Mouse (Mus musculus) frontal cortex, postnatal 25 days (tissue): ENCODE measurements around the gene Polr1e.
A peak's percentile ranks its signal among the peaks of the same experiment; 100 is the strongest.
"Not testable (repeated sequence)": the region's sequence is repeated elsewhere in the genome, so short reads cannot be mapped to it uniquely, and the experiment has no call there.

Experiments used
- DNase-seq, 2 experiments: peaks; one replicate each; pipeline ENCODE4 v3.0.0; 2022; ENCODE audit warnings: low spot score in 2 of 2

The Polr1e gene

DNA sequence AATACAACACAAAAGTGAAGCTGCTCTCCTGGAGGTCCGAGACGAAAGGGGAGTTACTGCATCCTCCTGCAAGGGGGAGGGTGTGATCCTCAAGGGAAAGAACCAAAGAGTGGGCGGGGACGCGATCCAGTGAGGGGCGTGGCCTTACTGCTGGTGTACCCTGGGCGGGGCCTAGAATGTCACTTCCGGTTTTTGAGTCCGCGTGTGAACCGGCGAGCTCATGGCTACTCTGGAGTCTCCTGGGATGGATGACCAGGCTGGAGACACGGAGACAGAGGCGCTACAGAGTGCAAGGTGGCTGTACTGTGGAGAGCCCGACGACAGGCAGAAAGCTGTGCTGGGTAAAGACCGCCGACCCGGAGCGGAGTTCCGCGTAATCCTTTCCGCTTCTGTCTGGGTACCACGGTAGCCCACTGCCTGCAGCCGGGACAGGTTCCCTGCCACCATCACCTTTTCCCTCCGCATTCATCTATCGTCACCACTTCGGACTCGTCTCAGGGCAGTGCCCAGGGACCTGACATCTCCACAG, at the start of gene Polr1e:
Gene Polr1e, plus strand, starts transcription at position 132 of the 529 bp plus-strand sequence.
- peak; percentile 58 to 72 for DNase-seq

DNA sequence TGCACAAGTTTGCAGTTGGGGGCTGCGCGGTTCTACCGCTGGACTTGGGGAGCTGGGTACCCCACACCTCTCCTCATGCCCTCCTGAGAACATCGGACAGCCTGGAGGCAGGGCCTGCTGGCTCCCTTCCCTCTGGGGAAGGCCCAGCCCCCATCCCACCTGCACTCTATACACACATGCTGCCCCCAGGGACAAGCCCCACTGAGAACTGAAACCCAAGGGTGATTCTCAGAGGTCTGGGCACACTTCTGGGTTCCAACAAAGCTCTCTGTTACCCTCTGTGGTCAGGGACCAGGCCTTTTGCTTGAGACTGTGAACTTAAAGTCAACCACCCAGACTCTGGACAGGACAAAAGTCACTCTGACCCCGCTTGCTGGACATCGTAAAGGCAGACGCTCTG, 48.3 kb upstream of the Polr1e start:
- DNase-seq: no peak

DNA sequence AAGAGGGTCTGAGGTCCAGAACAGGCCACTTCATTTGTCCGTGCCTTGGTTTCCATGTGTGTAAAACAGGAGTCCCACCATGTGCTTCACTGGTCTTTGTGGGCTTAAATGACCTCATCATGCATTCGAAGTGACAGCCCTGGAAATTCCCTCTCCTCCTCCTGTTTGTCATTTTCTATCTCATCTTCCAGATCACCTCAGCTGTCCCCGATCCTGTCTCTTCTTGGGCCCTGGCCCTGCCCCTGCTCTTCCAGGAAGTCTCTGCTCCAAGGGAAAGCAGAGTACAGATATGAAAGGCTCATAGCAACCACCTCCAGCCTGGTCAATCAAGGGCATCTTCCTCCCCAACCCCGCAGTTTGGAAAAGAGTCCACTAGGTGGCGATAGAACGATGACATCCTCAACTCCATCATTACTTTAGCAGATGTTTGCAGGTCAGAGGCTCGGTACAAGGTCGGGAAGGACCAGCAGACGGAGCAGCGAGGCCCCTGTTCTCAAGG, 47.7 kb upstream of the Polr1e start:
- DNase-seq: no peak

DNA sequence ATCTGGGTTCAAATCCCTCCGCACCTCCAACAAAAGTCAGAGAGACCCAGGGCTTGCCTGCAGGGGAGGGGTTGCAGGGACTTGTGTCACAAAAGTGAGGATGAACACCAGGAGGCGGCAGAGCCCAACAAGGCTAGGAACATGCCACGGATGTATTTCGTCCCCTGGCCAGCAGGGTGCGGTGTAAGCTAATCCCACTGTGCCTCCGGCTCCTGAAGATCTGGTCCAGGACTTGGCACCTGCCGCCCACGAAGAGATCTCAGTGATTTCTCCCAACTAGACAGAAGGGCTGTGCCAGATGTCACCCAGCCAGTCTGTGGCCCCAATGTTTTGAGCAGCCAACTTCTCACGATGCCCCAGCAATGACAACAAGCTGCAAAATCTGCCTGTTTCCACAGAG, 44.9 kb upstream of the Polr1e start:
- peak; percentile 86 to 90 for DNase-seq

DNA sequence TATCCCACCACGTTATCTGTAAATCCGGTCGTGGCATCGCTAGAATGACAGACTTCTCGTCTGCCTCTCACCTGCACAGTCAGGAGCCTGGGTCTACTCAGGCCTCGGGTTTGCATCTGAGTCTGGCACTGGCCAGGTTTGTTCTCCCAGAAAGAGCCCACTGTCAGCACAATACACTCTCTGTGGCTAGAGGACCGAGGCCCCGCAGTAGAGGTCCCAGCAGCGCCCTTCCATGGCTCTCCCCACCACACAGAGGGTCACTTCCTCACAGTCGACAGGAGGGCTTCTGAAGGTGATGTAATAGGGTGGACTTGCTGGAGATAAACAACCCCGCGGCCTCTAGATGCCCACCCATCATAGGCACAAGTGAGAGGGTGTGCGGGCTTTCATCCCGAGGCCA, 44.5 kb upstream of the Polr1e start:
- DNase-seq: no peak

DNA sequence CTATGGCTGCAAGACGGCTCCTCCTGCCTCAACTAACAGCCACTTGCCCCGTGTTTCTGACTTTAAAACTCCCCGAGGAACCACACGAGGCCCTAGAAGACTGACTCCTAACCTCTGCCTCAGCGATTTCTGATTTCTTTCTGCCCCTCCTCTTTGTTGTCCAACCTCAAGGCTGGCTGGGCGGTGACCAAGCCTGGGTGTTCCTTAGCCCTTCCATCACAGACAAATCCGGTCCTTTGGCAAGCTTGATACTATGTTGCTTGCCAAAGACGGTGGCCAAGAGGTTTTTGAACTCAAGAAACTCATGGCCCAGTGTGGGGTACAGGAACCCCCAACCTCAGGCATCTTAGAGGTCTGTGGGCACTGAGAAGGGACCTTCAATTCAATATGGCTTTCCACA, 44.1 kb upstream of the Polr1e start:
- DNase-seq: no peak

DNA sequence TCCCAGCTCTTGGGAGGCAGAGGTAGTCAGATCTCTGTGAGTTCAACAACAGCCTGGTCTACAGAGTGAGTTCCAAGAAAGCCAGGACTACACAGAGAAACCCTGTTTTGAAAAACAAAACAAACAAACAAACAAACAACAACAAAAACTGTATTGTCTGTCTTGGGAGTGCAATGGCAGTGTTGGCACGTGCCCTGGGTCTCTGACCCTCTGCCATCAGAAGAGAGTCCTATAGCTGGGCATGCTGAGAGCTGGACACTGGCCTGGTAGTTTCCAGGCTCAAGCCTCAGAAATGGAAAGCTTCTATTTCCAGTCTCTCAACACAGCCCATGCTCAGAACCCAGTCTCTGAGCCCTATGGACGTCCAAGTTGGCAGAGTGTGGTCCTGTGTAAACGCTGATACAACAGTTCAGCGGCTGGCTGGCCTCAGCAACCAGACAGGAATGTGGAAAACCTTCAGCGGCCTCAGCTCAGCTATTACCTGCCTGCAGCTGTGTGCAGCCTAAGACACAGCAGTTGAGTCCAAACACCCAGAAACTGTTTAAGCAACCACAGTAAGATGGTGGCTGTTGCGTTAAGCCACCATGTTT, 42.3 kb upstream of the Polr1e start:
- DNase-seq: no peak

DNA sequence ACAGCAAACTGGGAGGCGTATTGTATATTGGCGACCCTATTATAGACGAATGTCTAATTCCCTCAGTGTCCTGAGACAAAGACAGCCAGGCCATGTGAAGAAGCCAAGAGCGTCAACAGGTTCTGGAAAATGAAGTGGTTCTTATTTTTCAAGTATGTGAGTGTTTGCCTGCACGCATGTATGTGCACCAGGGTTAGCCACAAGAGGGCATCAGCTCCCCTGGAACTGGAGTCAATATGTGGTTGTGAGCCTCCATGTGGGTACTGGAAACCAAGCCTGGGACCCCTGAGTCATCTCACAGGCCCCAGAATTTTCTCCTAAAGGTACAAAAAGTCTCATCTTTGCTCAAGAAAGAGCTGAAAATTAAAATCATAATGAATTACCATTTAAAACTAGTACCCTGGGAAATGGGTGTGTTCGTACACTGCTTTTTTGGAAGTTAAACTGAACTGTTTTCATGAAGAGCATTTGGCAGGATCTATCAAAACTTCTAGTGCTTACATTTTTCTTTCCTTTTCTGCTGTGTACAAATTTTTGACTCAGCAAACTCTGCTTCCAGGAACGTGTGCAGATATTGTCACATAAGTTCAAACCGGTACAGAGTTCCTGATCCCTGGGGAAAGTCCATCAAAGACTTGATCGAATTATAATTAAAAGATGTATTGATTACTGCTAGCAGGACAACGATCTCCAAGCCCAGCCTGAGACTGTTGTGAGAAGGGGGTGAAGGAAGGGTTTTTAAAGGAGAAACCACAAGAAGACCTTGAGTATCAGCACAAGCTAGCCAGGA, 41.3 kb upstream of the Polr1e start:
- no peak for DNase-seq

DNA sequence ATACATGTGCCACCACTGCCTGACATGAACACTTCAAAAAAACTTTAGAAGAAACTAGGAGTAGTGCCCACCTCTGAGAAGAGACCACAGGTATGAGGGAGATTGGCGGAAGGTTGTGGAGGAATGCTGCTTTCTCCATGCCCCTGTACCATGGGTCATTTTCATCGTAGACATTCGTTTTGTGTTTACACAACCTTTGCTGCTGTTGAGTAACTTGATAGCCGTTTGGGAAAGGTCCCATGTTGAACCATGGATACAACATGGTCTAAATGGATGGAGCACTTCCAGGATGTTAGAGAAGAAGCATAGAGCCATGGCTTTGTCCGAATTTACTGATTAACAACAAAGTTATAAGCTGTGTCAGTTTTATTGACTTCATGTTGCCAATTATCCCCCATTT, 40.2 kb upstream of the Polr1e start:
- no peak for DNase-seq

DNA sequence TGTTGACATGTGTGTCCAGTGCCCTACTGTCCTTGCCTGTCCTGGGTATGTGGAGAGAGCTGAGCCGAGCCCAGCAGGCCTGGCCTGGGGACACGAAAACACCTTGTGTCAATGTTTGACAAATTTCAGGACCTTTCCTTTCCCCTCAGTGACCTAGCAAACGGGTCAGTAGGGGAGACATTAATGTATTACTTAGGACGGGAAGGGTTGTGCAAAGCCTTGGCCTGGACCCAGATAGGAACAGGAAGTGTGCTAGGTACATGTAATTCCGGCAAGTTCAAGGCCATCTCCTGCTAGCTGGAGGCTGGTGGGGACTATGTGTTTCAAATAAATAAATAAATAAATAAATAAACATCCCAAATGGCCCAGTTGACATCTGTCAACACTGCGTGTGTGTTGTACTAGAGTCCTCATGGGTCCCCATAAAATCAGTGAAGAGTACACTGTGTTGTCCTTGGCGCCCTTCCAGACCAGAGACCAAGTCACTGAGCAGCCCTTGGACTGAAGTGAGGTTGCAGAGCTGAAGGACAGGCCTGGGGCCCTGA, 38.5 kb upstream of the Polr1e start:
- no peak for DNase-seq

DNA sequence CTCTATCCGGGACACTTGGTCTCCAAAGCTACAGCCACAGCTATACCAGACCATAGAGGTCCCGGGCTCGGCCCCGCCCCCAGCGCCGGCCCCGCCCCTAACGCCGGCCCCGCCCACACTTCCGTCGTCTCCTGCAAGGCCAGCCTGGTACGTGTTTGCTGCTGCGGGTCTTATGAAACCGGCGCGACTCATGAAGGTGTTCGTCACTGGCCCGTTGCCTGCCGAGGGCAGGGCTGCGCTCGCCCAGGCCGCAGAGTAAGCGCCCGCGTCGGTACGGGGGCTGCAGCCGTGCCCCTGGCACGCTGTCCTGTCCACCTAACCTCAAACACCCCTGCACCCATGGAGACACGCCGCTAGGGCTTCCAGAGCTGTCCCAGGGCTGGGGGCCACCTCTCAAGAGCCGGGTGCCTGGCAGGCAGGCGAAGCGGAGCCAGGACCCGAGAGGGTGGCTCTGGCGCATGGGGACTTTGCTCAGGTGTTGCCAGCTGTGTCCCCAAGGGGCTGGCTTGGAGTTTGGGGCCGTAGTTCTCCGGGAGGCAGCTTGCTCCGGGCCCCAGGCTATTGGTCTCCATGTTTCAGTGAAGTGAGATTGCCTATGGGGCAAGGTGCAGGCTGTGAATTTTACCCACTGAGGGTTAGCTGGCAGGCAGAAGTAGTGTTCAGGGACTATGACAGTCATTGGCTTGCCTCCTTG, 37.0 kb upstream of the Polr1e start, which contains the start of gene Grhpr:
Gene Grhpr, plus strand, starts transcription at position 116 of the 694 bp plus-strand sequence.
- peak; percentile 40 to 56 for DNase-seq

DNA sequence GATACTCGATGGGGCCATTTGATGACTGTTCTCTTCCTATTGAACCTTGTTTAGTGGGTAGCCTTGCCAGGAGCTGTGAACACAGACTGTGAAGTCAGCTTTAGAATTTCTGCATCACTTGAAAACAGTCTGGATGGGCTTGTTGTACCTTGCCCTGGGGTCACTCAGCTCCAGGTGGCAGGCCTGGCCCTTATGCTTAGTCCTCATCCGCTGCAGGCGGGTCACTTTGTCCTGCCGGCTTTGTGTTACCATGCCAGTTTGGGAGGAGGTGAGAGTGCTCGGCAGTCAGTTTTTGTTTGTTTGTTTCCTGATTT, 36.5 kb upstream of the Polr1e start:
- DNase-seq: no peak

DNA sequence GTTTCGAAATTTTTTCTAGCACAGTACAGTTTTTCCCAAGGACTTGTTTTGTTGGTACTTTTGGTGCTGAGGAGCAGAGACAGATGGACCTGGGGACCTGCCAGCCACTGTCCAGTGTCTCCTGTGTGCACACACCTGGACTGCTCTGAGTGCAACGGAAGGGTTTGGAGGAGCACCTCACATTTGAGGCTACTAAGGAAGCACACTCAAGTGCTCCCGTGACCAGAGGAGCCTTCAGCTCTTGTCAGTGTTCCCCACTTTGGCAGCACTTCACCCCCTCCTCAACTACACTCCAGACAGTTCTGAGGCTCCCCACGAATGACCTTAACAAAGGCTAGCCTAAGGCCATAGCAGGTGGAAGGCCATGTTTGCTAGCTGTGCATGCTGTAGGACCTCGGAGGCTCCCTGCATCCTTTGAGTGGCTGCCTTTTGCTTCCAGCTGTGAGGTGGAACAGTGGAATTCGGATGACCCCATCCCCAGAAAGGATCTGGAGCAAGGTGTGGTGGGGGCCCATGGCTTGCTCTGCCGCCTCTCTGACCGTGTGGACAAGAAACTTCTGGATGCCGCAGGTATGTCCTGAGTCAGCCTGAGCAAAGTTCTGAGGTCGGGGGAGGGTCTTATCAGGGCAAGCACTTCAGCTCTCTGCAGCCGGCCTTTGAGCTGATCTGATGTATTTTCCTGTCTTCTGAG, 35.8 kb upstream of the Polr1e start:
- DNase-seq: no peak

DNA sequence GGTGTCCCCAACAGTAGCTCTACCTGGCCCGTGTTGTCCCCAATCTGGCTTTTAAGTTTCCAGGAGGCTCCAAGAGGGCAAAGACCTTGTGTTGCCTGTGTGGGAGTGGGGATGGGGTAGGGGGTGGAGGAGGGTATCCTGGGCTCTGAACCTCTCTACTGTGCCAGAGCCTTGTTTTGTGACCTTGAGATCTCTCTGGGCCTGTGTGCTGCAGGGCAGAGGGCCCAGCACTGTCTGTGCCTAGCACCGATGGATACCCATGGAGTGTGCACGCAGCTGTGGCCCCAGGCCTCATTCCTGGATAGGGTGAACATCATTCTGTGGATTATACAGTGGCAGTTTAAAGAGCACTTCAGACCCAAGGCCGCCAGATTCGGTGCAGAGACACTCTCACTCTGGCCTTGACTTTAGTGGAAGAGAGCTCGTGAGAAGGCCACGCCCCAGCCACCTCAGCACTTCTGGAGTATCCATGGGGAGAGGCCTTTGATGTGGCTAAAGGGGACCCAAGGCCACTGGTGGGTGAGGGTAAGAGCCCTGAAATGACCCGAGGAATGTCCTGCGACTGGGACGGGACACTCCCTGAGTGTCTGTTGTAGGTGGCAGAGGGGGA, 35.1 kb upstream of the Polr1e start:
- DNase-seq: no peak

DNA sequence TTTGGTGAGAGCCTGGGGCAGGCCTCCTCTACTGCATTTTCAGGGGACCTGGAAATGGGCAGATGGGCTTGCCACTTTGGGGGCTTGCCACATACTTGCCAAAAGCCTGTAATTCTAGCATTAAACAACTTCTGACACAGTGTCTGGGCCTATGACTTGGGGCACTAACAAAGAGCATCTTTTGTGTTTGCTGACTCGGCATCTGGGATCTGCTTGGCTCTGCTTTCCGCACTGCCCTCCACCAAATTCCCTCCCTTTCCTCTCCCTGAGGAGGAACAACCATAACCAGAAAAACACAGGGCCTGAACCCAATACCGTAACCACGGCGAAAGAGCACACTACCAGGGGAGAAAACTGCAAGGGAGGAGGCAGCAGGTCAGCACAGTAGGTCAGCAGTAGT, 27.8 kb upstream of the Polr1e start:
- DNase-seq: no peak

DNA sequence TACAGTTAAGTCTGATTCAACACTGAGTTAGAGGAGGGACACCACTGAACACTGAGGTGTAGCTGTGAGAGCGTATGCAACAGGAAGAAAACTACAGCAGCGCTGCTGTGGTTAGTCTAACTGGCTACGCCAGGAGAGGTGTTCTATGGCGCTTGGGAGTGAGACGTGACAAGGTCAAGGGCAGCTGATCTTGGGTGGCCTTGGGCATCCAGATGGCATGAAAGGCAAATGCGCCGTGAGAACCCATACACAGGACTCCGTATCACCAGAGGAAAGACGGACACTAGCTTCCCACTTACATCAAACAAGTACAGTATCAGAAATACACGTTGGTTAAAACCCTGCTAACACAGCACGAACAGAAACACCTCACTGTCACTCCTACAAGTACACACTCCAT, 26.1 kb upstream of the Polr1e start:
- not testable (repeated sequence) for DNase-seq

DNA sequence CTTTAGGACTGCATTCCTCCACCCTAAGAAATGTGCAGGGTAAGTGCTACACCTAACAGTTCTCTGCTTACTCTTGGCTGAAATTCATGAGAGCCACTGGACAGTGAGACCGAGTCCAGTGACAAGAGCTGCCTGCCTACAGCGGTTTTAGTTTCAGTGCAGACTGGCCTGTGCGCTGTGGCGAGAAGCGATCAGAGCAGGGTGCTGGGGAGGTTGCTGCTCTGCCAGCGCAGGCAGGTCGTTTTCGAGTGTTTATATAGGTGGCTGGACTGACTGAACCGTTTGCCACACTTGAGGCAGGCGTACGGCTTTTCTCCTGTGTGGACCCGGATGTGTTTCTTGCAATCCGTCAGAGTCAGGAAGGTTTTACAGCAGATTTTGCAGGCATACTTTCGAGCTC, 25.2 kb upstream of the Polr1e start:
- not testable (repeated sequence) for DNase-seq

DNA sequence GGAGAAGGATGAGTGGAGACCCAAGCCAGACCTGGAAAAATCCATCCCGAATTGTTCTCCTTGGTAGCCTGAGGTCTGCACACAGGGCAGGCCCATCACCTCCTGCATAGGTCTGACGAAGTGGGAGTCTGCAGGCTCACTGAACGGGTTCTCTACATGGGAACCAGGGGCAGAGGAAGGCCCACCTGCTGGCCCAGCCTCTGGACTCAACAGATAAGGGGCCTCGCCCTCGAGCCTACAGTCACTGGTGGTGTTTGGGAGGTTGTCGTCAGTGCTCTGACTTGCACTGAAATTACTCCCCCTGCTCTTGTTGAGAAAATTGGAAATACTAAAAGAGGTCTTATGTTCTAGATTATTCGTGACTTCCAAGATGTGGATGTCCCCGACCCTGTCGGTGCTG, 24.5 kb upstream of the Polr1e start:
- no peak for DNase-seq

DNA sequence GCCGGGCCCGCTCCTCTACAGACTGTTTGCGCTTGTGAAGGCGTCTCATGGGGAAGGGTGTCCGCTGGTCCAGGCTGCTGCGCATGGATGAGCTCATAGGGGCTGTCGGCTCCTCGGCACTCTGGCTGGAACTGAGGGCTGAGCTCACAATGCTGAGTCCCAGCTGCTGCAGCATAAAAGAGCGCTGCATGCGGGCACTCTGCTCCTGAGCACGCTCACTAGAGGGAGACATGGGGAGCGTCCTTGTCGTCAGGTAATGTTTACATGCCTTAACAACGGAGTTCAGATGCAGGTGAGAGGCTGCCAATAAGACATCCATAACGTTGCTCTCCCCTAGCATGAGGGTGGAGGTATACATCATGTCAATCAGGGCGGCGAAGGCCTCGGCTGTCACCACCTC, 23.6 kb upstream of the Polr1e start:
- no peak for DNase-seq

DNA sequence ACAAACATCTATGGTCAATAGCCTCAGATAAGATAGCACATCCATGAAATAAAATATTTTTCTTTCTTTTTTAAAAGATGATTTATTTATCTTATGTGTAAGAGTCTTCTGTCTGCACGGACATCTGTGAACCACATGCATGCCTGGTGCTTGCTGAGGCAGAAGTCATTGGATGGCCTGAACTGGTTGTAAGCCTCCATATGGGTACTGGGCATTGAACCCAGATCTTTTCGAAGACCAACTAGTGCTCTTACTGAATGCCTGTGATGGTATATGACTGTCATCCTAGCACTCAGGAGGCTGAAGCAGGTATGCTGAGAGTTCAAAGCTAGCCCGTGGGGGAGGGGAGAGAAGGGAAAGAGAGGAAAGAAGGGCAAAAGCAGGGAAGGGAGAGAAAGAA, 20.3 kb upstream of the Polr1e start:
- DNase-seq: no peak

DNA sequence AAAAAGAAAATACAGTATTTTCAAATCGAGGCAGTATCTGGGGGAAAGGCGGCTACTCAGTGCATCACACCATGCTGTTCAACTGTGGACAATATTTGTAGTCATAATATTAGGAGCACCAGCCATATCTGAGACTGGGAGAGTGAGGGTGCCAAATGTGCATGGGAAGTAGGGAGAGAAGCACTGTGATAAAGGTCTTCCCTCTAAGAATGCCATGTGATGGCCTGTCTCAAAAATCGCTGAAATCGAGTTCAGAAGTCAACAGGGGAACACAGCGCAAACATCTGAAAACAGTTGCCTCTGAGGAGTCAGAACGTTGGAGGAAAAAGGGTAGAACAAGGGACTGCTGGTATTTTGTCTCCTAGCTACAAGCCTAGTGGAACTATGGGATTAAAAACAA, 18.4 kb upstream of the Polr1e start:
- no peak for DNase-seq
